Mouse (Mus musculus) liver, embryonic 14.5 days (tissue): Measurements from ENCODE around the gene Socs3.

ENCODE experiments used
- CTCF ChIP-seq: IDR thresholded peaks from 2 replicates; pipeline ENCODE4 v1.5.1; 2016; ENCODE audit warnings: antibody characterized with exemption, low read depth, control low read depth
- EP300 ChIP-seq: IDR thresholded peaks from 2 replicates; pipeline ENCODE4 v1.6.1; 2016; ENCODE audit warnings: antibody characterized with exemption, low read depth

DNA sequence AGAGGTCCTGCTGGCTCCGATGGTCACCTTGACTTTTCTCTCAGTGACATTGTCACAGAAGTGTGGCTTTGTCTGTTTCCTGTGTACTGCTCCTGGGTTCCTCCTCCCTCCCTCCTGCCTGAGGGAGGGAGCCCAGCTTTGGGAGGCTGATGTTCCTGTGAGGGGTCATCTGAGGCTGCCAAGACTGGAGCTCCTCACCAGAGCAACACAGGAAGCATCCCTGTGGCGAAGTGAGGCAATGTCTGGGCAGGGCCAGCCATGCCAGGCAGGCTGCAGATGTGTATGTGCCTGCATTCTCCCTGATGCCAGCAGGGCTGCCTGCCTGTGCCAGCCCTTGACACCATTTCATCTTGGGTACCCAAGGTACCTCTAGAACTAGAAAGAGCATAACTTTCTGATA lies 15.8 kb downstream of the Socs3 start:
- TF ChIP-seq CTCF = no peak
- no peak for TF ChIP-seq EP300
